Mouse (Mus musculus): ENCODE data around the gene Snapc3.
"Not testable (repeated sequence)": the region's sequence is repeated elsewhere in the genome, so short reads cannot be mapped to it uniquely, and the experiment has no call there.

Snapc3 gene

GRCm38 (mm10) chr4:83418781-83419180 is 1.3 kb downstream of the Snapc3 start:
- DNase-seq: no peak

DNA sequence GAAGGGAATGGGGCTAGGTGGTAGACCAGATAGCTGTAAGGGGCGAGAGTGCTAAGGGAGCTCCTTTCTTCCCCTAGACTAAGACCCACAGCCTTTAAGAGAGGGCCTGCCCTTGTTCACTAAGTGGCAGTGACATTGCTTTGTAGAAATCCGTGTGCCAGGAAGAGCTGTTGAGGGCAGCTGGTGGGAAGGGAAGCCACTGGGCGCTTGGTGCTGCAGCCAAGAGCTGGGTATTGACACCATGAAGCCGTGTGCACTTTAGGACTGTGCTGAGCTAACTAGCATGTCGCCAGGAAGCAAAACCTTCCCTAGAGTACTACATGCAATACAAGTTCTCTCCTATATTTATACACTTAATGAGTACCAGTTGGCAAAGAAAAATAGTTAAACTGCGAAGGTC is 6.1 kb downstream of the Snapc3 start:
- DNase-seq: peak; percentile 60

DNA sequence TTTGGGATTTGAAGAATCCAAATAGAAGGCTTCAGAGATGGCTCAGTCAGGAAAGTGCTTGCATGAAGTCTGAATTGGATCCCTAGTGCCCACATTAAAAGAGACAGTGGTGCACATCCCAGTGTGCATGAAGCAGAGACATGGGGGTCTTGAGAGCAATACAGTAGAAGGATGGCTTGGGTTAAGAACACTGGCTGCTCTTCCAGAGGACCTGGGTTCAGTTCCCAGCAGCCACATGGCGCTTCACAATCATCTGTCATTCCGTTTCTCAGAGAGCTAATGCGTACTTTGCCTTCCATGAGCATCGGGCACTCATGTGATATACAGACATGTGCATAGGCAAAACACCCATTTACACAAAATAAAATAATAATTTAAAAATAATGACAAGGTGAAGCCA is 7.6 kb downstream of the Snapc3 start:
- no peak for DNase-seq

GRCm38 (mm10) chr4:83427141-83427540 is 9.6 kb downstream of the Snapc3 start:
- no peak for DNase-seq

DNA sequence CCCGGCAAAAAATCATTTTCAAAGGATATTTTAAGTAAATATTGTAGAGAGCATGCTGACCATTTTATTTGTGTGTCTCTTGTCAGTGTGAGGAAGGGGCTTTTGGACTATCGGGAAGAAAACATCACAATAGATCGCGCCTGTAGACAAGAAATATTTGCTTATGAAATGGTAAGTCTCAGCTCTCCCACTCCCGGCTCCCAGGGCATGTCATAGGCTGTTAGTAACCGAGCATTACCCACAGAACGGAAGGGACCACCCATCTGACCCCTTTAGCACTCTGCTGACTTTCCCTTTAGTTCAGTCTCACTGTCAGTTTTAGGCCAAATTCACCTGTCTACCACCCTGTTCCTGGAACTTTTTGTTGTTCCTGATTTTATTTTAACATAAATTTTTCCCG is 10.2 kb downstream of the Snapc3 start:
- no peak for DNase-seq

GRCm38 (mm10) chr4:83428845-83429244 is 11.3 kb downstream of the Snapc3 start:
- DNase-seq: no peak

- DNase-seq: no peak
These were observed 14.4 kb downstream of the Snapc3 start for GRCm38 (mm10) chr4:83431950-83432349.

GRCm38 (mm10) chr4:83432901-83433300 is 15.4 kb downstream of the Snapc3 start:
- no peak for DNase-seq

DNA sequence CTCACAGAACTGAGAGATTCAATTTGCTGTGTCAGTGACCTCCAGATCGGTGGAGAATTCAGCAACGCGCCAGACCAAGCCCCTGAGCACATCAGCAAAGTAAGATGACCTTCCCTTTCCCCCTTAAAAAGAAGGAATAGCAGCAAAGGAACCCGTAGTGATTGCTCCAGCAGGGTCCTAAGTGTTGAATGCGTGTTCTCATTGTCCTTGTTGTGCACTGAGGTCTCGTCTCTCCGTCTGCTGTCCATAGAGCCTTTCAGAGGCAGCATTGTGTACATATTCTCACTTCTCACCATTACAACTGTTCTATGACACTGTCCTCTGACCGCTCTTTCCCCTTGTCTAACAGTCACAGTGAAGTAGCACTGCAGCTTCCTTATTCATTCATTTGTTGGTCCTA is 18.9 kb downstream of the Snapc3 start:
- DNase-seq: no peak

DNA sequence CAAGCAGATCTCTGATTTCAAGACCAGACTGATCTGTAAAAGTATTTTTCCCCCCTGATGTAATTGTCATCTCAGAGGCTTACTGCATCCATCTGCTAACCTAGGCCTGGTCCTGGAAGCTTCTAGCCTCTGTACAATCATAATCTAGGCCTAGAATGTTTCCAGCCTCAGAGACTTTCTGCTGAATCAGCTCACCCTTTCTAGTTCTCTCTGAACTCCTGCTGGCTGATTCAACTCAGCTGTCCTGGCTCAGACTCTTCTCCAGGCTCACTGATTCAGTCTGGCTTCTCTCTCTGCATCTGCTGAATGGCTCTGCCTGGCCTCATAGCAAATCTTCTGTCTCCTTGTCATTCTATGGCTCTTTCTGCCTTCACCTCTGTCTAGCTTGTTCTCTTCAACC is 20.6 kb downstream of the Snapc3 start:
- DNase-seq: no peak

DNA sequence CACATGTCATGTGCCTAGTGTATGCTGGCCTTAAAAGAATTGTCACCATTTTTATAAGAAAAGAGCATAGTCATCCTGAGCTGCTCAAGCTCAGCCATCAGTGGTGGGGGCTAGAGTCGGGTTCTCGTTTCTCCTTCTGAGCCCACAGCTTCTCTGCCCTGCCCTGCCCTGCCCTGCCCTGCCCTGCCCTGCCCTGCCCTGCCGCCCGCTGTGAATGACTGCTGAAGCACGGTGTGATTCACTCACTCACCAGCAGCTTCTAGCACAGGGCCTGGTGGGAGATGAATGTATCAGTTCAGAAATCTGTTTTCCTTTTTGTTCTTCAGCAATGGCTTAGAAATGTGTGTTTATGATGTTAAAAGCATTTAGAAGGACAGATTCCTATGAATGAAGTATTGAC is 21.5 kb downstream of the Snapc3 start:
- no peak for DNase-seq

GRCm38 (mm10) chr4:83441050-83441449 is 23.5 kb downstream of the Snapc3 start:
- DNase-seq: no peak

DNA sequence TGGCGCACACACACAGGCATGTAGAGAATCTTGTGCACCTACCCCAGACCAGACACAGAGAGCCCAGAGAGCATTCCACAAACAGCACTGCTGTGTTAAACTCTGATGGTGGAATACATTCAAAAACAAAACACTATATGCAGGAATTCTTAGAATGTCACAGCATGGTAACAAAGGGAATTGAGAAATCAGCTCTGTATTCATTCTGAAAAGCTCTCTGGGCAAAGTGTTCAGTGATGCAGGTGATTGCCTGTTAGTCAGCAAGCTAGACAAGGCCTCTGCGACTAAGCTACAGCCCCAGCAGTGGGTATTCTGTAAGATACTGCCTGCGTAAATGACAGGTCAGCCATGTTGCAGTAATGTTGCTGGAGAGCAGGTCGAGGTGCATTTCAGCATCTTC is 33.3 kb downstream of the Snapc3 start:
- no peak for DNase-seq

DNA sequence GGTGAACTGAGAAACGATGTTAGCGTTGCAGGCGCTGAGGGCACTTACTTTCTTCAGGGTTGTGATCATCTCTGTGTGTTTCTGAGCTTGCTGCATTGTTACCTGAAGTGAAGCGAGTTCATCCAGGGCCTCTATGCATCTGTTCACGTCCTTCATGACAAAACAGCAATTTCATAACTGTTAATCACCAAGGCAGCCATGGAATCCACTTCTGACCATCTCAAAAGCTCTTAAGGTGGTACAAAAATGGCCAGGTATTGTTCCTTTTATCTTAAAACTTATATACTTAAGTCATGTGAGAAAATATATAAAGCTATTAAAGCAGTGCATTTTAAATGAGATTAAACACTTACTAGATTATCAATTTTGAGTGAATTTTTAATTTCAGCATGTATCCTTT is 42.6 kb downstream of the Snapc3 start:
- DNase-seq: no peak

DNA sequence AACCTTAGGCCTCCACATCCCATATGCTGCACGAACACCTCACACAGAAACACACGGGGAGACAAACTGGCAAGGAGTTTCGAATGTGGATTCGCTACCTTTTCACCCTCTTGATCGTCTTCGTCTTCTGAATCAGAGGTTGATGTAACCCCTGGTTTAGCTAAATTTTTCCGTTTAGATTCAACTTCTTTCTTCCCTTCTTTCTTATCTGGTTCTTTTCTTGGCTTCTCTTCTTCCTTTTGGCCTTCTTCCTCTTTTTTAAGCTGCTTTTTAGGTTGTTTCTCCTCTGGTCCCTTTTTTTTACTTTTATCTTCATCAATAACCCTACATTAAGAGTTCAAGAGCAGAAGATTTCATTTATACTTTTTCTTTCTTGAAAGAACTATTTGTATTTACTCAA is 47.3 kb downstream of the Snapc3 start:
- no peak for DNase-seq

- DNase-seq: peak; percentile 89
These were observed 50.1 kb downstream of the Snapc3 start for GRCm38 (mm10) chr4:83467615-83468014.

DNA sequence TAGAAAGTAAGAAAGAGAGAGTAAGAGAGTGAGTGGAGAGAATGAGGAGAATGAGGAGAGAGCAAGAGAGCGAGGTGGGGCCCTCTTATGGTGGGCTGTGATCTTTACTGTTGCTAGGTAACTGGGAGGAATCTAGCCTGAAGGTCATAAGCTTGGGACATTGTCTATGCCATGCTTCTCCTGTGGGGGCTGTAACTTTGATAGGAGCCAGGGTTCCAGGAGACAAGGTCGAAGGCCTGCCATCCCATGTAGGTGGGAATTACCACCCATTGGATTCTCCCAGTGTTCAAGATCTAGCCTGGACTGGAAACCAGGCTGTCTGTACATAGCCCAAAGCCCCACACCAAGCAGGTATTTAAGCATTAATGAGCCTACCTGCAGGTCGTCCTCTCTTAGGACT is 50.7 kb downstream of the Snapc3 start:
- no peak for DNase-seq

- no peak for DNase-seq
These were observed 67.7 kb downstream of the Snapc3 start for GRCm38 (mm10) chr4:83485250-83485649.

DNA sequence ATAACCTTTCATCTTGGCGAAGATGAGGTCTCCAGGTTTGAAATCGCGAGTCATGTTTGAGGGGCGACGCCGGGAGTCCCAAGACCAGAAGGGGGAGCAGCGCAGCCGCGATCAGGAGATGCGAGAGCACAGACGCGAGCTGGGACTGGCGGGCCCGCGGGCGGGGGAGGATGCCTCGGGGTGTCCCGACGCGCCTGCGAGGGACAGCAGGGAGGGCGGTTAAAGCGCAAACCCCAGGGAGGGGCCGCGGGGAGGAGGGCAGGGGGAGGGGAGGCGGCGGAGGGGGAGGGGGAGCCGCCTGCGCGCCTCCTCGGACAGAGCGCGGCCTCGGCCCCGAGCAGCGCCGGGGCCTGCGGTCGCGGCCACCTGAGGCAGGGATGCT is 68.2 kb downstream of the Snapc3 start:
- DNase-seq: peak; percentile 92

- peak; percentile 94 for DNase-seq
These were observed 68.8 kb downstream of the Snapc3 start, which contains the start of gene Psip1 for GRCm38 (mm10) chr4:83486117-83486901. Gene Psip1 (minus strand): TSS chr4:83486459.

DNA sequence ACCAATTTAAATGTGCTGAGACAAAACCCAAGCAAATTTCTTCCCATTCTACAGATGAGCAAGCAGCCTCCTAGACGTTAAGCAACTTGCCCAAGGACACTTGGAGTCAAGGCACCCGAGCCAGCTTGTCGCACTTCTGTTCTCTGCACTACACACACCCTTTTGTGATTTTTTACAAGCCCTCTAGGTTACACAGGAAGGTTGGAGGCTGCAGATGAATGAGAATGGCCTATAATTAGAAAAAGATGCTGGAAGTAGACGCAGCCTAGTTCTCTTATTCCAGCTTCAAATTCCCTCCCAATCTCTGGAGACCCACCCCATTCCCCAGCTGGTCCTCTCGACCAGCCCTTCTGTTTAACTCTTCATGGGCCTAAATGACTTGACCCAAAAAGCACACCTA is 71.6 kb downstream of the Snapc3 start:
- DNase-seq: no peak

GRCm38 (mm10) chr4:83493112-83493511 is 75.6 kb downstream of the Snapc3 start:
- DNase-seq: no peak

GRCm38 (mm10) chr4:83497013-83497412 is 79.5 kb downstream of the Snapc3 start:
- not testable (repeated sequence) for DNase-seq

DNA sequence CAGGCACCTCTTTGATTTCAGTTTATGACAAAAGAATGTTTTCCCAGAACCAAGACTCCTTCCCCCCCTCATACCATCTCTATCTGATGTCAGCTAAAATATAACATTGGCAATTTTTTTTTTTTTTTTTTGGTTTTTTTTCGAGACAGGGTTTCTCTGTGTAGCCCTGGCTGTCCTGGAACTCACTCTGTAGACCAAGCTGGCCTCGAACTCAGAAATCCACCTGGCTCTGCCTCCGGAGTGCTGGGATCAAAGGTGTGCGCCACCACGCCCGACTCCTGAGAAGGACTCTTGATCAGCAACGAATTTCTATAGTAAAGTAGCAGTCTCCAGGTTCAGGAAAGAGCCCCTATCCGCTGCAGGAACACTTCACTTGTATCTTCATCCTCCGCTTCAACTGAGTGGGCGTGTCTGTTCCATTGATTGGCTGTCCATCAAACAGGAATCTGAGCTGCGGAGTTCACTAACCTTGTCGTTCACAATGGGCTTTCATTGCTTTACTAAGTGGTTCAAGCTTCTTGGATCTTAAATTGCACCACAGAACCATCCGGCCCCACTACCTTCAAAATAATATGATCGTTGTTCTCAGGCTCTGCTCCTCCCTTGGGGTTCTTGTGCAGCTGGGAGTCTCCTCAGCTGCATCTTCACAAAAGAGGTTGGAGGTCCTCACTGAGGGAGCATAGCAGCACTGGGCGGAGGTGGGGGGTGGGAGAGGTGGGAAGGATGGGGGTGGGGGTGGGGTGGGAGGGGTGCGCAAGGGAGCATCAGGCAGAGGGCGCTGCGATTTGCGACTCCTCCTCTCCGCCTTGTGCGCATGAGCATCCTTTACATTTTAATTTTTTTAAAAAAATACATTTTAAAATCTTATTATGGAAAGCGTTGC is 82.9 kb downstream of the Snapc3 start:
- no peak for DNase-seq

Measured in cerebellum, adult 11-12 months (tissue).